In genomic region chr6:134919511-134920189, GRCm38 (mm10) we compare ENCODE assay signal across 8 mouse cellular contexts. TPM values are rescaled to one million over a fixed set of nuclear protein-coding genes. Genes with fewer than 3 reads are reported as not detected.
DNase-seq lines count a peak whose midpoint lies in the region; ATAC-seq and TF ChIP-seq lines count a peak whose summit lies in the region.

No protein-coding gene starts in this region.

- peaks cover 70% of the 10 kb centered on the region for H3K4me1 ChIP-seq in hindbrain, embryonic 10.5 days (replicated peaks)

- peak; percentile 3 for ATAC-seq in megakaryocyte, adult 5-6 weeks (ENCODE audit: poor library complexity, severe bottlenecking)
- ATAC-seq in activated CD4-positive, CD25-positive, alpha-beta regulatory T cell, adult 4 months, result no peak

- peaks cover 21% of the 10 kb centered on the region for H3K36me3 ChIP-seq in hindbrain, embryonic 10.5 days

- no peak for TF ChIP-seq CTCF in left cerebral cortex, adult 2 months (IDR thresholded peaks at IDR 0.05)
- TF ChIP-seq CTCF in brain, embryonic 14.5 days (IDR thresholded peaks at IDR 0.05; ENCODE audit: borderline replicate concordance, extremely low read depth, insufficient read depth, insufficient read length), result no peak

- TF ChIP-seq POLR2A in brain, embryonic 14.5 days (IDR thresholded peaks at IDR 0.05; ENCODE audit: borderline replicate concordance, extremely low read depth, insufficient read depth, insufficient read length, poor library complexity, severe bottlenecking), result no peak

- peak overlapping the region; percentile 96 for H3K4me3 ChIP-seq in left cerebral cortex, adult 2 months
- peak overlapping the region; percentile 96 for H3K4me3 ChIP-seq in hindbrain, embryonic 10.5 days

- H3K27ac ChIP-seq in left cerebral cortex, adult 2 months, result peak overlapping the region; percentile 100
- peak overlapping the region; percentile 98 for H3K27ac ChIP-seq in hindbrain, embryonic 10.5 days

- DNase-seq in left cerebral cortex, adult 2 months (ENCODE audit: extremely low spot score in 1 of 2, low spot score in 2 of 2), result no peak
- DNase-seq in left cerebral cortex, postnatal 10 days (ENCODE audit: extremely low spot score in 1 of 2, low spot score in 2 of 2), result no peak
- peak; percentile 44 for DNase-seq in brain, embryonic 14.5 days (ENCODE audit: low read depth)
- no peak for DNase-seq in hindbrain, embryonic 10.5 days (ENCODE audit: low spot score)
- DNase-seq in natural killer cell, adult 2 months (ENCODE audit: low spot score in 2 of 2), result no peak
- no peak for DNase-seq in embryo, embryonic 9.5 days (ENCODE audit: extremely low spot score)

- 3% methylated on average over 37 of the region's 37 CpGs for WGBS in hindbrain, embryonic 10.5 days

- intact Hi-C loops in left cerebral cortex, adult 2 months (cut with DNase I), result loop anchor here (1.0 to 10.0 kb wide), 4 partner anchors 21 to 275 kb away; partner anchors contain the start of genes Dusp16 and Gpr19
- intact Hi-C loops in left cerebral cortex, postnatal 10 days (cut with DNase I), result loop anchor here (5.0 kb wide), 1 partner anchor 32 kb away; no protein-coding TSS in a partner anchor

- H3K27me3 ChIP-seq in hindbrain, embryonic 10.5 days (ENCODE audit: insufficient read depth, poor library complexity, severe bottlenecking), result peaks cover 21% of the 10 kb centered on the region; the same call in 1 of the 2 replicates

- H3K9me3 ChIP-seq in hindbrain, embryonic 10.5 days, result no peaks in the 10 kb centered on the region

RNA-seq across cellular contexts. Expression of gene Cdkn1b, which starts 0.6 kb away (rescaled TPM):
- 10 to 100 TPM; 36.8 to 42.3 TPM for total RNA-seq in left cerebral cortex, adult 2 months (2021)
- total RNA-seq in left cerebral cortex, postnatal 10 days (2021), result 10 to 100 TPM; 45.0 to 46.9 TPM
- 45.8 and 55.9 TPM in 2 replicates for polyA plus RNA-seq in brain, embryonic 14.5 days (2012; rRNA removed)
- 17.2 and 17.7 TPM in 2 replicates for polyA plus RNA-seq in hindbrain, embryonic 10.5 days (2016; fragmentation: Nextera tagmentation; extraction: Ambion mirVana)
- total RNA-seq in megakaryocyte, adult 5-6 weeks (2015), result 44.0 and 52.2 TPM in 2 replicates
- total RNA-seq in megakaryocyte, adult 5-6 weeks (2017), result 92.3 and 104 TPM in 2 replicates
- polyA plus RNA-seq in activated CD4-positive, CD25-positive, alpha-beta regulatory T cell, adult 4 months (2017; shearing (Covaris generic)), result 10 to 100 TPM; 38.9 to 48.9 TPM

RNA-seq across cellular contexts. Expression of gene Gpr19, which starts 21.3 kb away (rescaled TPM):
- total RNA-seq in left cerebral cortex, adult 2 months (2021), result 10 to 100 TPM; 22.2 to 26.9 TPM
- 10 to 100 TPM; 23.4 to 26.0 TPM for total RNA-seq in left cerebral cortex, postnatal 10 days (2021)
- polyA plus RNA-seq in brain, embryonic 14.5 days (2012; rRNA removed), result 39.2 and 54.7 TPM in 2 replicates
- polyA plus RNA-seq in hindbrain, embryonic 10.5 days (2016; fragmentation: Nextera tagmentation; extraction: Ambion mirVana), result 24.7 and 29.9 TPM in 2 replicates
- 7.4 and 9.8 TPM in 2 replicates for total RNA-seq in megakaryocyte, adult 5-6 weeks (2015)
- total RNA-seq in megakaryocyte, adult 5-6 weeks (2017), result 7.7 and 11.0 TPM in 2 replicates
- polyA plus RNA-seq in activated CD4-positive, CD25-positive, alpha-beta regulatory T cell, adult 4 months (2017; shearing (Covaris generic)), result 1 to 10 TPM; 3.3 to 8.7 TPM
